Mouse (Mus musculus) layer of hippocampus, postnatal 14 days (tissue): ENCODE measurements around the gene Ctf1. TPM values are rescaled to one million over a fixed set of nuclear protein-coding genes. Genes with fewer than 3 reads are reported as not detected.
"Not testable (repeated sequence)": the region's sequence is repeated elsewhere in the genome, so short reads cannot be mapped to it uniquely, and the experiment has no call there.

Experiments used
- DNase-seq, 2 experiments: peaks; one replicate each; pipeline ENCODE4 v3.0.0; 2021 to 2022; ENCODE audit warnings: low spot score in 2 of 2, mixed read lengths in 1 of 2
- total RNA-seq, 2 experiments: library from RNA; stranded (reverse); gene quantifications; 2 replicates each; pipeline ENCODE4 v1.2.3; 2021

The Ctf1 gene
- total RNA-seq, 2 experiments from 2014 or later: 3.2 to 5.4 TPM

DNA sequence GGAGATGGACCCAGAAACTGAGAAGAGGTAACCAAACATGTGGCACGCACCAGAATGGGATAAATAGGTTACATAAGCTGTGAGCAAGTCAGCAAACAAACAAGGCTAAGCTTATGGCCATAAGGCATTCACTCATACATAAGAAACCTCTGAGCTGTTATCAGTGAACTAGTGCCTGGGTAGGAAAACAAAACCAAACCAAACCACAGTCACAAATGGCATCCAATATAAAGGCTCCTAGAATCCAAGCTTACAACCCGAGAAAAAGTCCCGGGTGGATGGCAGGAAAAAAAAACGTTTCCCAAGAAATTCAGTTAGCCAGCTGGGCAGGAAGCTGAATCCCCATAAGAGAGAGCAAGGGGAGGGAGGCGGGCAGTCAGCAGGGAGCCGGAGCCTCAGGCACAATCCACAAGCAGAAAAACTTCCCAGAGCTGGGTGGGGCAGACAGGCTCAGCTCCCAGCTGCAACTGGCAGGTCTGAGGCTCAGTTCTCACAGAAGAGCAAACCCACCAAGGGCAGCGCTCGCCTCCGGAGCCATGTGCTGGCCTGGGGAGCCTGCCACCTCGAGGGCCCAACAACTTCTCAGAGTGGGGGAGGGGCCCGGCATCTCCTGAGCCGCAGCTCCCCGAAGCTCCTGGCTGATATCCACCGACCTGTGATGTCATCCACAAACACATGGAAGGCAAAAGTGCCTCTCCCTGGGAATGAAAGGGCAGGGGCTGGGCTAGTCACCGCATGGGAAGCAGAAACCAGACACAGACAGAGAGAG, 21.1 kb upstream of the Ctf1 start:
- peak in 1 of 2 experiments; percentile 31 for DNase-seq

DNA sequence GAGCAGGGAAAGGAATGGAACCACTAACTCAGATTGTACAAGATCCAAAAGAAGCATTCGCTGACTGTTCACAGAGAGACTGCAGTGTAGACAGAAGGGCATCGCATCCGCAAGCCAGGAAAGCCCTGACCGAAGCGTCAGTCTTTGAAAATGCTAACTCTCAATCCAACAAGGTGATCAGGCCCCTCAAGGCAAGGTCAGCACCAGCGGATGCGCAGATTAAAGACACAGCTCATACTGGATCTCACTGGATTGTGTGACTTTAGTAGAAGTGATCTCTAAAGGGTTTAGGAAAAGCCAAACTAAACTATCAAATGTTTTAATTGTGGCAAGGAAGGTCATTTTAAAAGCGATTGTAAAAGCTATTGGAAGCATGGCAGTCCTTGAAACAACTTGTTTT, 19.2 kb upstream of the Ctf1 start:
- no peak for DNase-seq

DNA sequence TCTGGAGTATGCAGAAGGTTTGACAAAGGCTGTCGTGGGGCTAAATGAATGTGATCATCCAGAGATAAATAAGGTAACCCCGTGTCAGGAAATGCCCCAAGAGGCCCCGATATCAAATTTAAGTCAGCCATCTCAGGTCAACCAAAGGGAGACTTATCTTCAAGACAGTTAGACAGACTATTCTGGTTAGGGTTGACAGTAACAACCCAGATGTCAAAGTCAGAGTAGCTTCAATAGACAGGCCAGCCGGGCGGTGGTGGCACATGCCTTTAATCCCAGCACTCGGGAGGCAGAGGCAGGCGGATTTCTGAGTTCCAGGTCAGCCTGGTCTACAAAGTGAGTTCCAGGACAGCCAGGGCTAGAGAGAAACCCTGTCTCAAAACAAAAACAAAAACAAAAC, 18.8 kb upstream of the Ctf1 start:
- DNase-seq: not testable (repeated sequence)

DNA sequence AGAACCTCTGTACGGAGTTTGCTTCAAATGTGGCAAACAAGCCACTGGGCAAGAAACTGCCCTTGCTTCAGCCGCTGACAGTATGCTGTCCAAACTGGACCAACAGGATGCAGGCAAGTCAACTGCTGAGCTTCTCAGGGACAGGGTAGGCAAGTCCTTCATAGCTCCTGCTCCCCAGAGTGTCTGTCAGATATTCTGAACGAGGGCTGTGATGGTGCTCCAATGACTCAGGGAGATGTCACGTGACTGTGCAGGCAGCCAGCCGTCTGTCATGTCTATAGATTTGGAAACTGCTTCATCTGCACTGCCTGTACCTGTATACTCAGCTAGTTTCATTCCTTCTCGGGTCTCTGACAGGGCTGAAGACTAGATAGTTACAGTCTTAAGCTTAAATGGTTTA, 13.6 kb upstream of the Ctf1 start:
- DNase-seq: no peak

DNA sequence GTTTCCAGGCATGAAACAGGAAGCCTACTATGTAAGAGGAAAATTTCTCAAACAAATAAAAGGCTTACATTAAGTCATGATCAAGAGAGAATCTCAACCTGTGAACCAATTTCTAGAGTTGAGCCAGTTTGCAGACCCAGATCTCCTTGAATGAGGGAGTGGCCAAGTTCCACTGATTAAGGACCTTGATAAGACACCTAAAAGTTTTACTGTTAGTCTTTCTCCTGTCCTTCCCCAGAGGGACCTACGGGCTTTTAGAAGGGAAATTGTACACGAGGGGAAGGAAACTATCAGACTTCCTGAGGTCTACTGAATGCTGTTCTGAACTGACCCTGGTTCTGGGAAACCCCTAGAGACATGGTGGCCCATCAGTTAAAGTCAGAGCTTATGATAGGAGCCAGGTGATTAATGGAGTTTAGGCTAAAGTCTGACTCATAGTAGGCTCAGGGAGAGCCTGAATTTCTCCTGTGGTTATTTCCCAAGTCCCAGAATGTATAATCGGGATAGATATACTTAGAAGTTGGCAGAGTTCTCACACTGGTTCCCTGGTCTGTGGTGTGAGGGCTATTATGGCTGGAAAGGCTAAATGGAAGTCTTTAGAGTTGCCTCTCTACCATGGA, 11.7 kb upstream of the Ctf1 start:
- no peak for DNase-seq

DNA sequence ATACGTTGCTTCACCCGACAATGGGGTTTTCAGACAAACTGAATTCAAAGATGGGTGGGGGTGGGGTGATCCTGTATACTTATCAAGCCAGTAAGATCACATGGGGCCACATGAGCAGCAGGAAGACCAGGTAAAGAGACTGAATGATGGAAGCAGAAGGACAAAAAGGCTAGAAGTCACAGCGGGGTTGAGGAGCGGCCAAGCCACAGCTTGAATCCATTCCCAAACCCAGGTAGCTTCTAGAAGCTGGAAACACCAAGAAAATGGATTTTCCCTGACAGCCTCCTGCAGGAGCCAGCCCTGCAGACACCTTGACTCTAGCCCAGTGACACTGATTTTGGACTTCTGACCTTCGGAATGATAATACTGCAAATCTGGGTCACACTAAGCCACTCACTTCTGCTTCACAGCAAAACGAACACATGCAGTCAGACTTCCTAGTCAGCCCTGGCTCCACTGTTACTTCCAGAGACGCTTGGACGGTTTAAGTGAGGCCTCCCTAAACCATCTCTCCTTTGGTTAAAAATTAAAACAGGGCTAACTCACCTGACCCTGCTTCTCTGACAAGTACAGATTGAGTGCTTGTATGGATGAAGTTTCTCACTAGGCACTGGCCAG, 8.9 kb upstream of the Ctf1 start:
- DNase-seq: no peak

DNA sequence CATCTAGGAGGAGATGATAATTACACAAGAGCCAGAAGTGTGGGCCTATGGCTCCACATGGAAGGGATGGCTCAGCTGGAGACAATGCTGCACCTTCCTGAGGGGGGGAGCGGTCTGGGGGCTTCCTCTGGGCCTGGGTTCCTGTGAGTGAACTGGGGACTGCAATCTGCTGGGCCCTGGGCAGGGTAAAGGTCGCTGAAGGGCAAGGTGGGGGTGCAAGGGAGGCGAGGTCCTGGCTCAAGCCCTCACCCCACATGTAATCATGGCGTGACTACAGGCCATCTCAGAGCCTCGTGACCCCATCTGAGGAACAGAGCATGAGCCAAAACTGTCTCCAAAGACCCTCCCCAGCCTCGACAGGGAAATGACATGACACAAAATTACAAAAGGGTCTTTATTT, 7.9 kb upstream of the Ctf1 start:
- no peak for DNase-seq

DNA sequence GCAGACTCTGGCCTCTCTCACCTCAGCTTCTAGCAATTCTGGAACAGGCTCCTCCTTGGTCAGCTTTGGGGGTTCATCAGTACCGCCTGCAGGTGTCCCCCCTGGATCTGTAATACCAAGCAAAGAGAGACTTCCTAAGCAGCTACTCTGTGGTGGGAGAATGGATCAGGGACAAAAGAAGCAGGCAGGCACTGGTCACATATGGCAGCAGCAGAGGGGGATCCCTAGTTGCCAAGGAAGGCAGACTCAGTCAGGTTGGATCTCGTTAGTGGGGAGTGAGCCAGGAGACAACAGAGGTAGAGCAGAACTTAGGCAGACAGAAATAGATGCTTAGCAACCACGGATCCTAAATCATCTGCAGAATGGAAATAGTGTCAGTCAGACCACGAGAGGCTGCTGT, 6.8 kb upstream of the Ctf1 start:
- no peak for DNase-seq

DNA sequence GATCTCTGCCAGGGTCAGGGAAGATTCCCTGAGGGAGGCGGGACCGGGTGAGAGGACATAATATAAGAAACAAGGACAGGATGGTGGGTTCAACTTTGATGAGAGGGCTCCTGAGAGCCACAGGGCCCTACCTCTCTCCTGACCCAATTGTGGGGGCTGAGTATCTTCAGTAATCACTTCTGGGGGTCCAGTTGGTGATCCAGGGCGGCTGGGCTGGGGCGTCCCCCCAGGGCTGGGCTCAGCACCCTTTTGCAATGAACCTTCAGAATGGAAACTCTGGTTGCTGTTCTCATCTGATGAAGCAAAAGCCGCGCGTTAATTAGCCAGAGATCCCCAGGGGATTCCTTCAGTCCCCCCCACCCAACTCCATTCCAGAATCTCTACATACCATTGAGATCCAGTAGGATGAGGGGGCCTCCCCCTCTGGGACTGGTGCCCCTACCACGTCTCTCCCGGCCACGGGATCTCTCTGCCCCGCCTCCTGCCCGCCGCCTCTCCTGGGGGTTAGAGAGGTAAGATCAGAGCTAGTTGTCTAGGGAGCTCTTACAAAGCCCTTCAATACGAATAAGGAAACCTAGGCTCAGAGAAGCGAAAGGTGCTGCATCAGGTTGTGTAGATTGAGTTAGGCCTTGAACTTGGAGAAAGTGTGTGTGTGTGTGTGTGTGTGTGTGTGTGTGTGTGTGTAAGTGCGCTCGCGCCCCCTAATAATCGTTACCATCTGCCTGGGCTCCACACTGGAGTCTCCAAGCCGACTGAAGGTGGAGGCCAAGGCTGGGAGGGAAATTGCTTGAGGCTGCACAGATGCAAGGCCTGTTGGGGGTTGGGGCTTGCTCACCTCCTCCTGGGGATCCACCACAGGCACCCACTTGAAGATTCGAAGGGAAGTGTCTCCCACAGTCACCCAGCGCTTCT, 5.2 kb upstream of the Ctf1 start:
- DNase-seq: no peak

DNA sequence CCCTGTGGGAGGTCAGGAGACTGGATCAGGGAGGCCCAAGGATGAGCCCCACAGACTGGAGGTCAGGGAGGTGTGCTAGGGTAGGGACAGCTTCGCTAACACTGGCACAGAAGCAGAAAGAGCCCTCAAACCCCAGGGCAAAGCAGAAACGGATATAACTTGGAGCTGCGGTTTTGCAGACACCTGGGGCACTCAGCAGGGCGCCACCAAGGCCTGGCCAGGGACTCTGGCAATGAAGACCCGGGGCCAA, 4.7 kb upstream of the Ctf1 start:
- DNase-seq: no peak

DNA sequence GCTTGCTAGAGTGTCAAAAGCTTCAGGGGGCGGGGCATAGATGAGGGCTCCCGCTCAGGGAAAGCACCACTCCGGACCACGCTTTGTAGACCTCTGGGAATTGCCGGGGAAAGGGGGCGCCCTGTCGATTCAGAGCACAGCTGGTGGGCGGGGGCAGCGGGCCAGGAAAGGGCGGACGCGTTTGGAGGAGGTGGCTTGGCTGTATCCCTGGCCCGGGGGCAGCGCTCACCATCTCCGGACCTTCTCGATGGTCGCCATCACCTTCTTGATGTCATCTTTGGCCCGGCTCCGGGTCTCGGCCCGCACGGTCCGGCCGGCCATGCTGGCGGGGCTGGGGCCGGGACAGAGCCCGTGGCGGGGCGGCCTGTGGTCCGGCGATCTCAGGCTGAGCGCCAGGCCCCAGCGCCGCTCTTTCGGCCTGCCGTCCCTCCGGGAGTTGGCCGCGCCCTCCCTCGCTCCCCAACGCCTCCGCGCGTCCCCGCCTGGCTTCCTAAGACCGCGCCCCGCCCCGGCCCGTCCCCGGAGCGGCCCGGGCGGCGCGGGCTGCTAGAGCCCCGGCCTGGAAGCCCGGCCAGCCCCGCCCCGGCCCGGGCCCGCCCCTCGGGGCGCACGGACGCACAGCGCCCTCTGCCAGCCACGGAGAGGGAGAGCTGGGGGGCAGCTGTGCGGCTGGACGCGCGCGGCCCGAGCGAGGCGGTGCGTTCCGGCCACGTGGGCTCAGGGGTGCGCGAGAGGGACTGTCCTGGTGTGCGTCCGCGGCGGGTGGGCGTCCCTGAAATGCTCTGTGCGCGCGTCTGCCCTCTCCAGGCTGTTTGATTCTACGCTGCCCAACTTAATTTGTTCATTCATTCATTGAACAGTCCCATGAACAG, 4.1 kb upstream of the Ctf1 start, which contains the start of gene Bcl7c:
Gene Bcl7c, minus strand, starts transcription at position 727 of the 872 bp plus-strand sequence.
- DNase-seq: peak; percentile 83 to 89

DNA sequence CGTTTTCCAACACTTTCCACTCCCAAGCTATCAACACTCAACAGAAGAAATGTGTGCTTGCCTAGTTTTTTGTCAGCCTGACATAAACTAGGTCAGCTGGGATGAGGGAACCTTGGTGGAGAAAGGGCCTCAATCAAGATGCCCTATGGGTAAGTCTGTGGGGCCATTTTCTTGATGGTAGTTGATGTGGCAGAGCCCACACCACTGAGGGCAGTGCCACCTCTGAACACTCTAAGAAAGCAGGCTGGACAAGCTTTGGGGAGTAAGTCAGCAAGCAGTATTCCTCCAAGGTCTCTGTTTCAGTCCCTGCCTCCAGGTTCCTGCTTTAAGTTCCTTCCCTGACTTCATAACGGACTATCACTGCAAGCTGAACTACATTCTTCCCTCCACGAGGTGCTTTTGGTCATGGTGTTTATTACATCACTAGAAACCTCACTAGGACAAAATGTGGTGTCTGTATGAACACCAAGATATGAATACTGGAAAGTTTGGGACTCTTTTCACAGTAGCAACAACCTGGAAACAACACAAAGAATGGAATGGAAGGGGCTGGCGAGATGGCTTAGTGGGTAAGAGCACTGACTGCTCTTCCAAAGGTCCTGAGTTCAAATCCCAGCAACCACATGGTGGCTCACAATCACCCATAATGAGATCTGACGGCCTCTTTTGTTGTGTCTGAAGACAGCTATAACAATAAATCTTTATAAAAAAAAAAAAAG, 3.1 kb upstream of the Ctf1 start:
- DNase-seq: no peak

DNA sequence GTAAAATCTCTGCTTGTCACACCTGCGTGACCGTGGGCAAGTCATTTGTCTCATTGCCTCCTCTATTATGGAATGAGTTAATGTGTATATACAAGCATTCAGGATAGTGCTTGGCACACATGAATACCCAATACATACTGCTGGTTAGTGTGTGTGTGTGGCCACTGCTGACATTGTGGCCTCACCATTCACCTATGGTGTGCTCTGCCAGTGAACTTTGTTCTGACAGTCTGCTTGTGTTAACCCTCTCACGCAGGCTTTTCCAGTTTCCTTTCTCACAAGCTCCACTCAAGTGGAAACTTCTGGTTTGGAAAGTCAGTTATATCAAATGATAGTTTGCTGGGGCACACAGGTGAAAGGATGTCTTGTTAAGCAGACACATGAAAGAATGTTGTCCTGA, 1.5 kb upstream of the Ctf1 start:
- DNase-seq: no peak

DNA sequence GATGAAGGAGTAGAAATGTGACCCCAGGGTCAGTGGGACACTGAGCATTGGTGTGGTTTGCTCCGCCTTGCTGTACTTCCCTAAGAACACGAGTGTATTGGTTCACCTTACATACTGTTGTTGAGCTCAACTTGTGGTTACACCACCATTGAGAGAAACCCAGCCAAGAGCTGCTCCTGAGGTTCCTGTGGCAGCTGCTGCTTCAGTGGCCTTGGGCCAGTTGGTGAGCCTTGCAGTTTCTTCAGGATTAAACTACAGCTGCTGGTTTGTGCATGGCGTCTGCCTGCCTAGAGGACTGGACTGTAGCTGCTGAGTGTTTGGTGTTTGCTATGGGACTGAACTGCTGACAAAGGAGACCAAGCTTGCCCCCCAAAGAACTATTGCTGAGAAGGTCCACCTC, 1.1 kb upstream of the Ctf1 start:
- no peak for DNase-seq

DNA sequence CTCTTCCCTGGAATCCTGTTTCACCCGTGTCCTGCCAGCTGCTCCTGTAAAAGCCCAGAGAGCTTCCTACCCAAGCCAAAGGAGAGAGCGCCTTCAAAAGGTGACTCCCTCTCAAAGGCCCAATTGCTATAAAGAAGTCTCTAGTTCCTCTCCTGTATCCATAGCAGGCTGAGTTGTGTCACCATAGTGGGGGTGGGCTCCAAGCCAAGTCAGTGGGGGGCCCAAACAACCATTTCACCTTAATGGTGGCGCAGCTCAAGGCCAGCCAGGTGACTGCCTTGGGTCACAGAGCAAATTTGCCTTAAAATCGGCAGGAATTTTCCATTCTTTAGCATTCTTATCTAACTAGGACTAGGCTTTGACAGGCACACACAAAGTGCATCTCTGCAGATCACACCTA, 2.3 kb downstream of the Ctf1 start:
- DNase-seq: no peak

DNA sequence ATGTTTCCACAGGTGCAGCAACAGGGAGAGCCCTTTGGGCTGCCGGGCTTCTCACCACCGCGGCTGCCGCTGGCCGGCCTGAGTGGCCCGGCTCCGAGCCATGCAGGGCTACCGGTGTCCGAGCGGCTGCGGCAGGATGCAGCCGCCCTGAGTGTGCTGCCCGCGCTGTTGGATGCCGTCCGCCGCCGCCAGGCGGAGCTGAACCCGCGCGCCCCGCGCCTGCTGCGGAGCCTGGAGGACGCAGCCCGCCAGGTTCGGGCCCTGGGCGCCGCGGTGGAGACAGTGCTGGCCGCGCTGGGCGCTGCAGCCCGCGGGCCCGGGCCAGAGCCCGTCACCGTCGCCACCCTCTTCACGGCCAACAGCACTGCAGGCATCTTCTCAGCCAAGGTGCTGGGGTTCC, 4.5 kb downstream of the Ctf1 start:
- peak in 1 of 2 experiments; percentile 46 for DNase-seq

DNA sequence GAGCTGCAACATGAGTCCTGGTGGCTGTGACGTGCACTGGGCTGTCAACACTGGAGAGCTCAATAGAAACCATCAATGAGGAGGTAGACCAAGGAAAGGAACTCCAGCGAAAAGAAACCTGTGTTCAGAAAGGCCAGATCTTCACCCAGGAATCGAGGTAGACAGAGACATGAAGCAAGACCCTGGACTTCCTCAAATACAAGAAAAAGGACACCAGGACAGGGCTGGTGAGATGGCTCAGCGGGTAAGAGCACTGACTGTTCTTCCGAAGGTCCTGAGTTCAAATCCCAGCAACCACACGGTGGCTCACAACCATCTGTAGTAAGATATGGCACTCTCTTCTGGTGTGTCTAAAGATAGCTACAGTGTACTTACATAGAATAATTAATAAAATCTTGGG, 5.8 kb downstream of the Ctf1 start:
- DNase-seq: no peak

DNA sequence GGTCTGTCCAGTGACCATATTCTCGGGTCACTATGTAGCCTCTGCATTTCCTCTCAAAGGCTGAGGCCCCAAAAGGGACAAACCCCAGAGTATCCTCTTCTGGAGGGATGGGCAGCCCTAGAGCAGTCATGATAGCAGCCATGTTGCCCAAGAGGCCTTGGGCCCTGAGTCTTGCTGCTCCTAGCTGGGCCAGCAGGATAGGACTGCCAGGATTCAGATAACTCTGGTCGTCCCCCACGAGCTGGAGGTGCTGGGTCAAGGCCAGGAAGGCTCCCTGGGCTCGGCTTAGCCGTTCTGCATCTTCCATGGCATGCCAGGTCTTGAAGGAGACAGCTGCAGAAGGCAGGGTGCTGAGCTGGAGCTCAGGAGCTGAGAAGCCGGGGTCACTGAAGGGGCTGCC, 6.7 kb downstream of the Ctf1 start:
- DNase-seq: no peak

DNA sequence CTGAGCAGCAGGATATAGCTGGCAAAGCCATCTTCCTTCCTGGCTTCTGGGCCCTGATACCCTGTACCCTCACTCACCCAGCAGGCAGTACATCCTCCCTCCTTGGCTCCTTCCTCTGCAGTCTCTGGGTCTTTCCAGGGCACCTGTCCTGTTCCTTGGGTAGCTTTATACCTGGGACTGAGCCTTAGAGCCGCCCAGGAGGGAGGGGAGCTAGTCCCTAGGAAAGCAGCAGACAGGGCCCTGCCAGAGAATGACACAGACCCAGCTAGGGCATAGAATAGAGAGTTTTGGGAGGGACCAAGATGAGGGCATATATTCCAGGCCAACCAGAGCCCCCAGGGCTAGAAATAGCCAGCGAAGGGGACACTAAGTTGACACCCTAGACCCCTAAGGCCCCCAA, 13.0 kb downstream of the Ctf1 start:
- DNase-seq: no peak

DNA sequence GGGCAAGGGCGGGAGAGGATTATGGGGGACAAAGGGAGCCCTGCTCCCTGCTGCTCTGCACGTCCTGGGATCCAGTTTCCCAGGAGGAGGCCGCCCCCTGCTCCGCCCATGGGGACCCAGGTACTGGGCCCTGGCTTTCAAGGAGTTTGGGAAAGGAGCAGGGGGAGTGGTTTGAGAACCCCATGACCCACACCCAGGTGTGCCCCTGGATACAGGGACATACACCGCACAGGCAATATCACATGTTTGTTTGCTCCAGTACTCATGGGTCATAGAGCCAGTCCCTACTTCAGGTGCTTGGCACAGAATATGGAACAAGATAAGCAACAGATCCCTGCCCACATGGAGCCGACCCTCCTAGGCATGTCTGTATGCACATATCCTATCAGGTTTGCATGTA, 13.4 kb downstream of the Ctf1 start:
- DNase-seq: no peak
